21 mouse cellular contexts compared by ENCODE assay signal in genomic region chr9:121218636-121219035, GRCm38 (mm10). TPM values are rescaled to one million over a fixed set of nuclear protein-coding genes. Genes with fewer than 3 reads are reported as not detected.
DNase-seq lines count a peak whose midpoint lies in the region; ATAC-seq and TF ChIP-seq lines count a peak whose summit lies in the region.
"Had no signal": no experiment of that assay in that cellular context is flagged by ENCODE, and none has a peak within 500 bp of the region (broad histone marks: within the 10 kb centered on the region; RNA-seq: fewer than 3 reads in every experiment).

No protein-coding gene starts in this region.

- peak; percentile 41; the same call in 1 of the 2 replicates for ATAC-seq in heart, embryonic 16.5 days (replicated peaks; ENCODE audit: extremely low read depth, insufficient read depth, low FRiP score)
- ATAC-seq in liver, postnatal 0 days = no peak
- ATAC-seq in liver, embryonic 12.5 days = no peak
- no peak for ATAC-seq in megakaryocyte-erythroid progenitor cell, adult 5-6 weeks (replicated peaks; ENCODE audit: low FRiP score, low TSS enrichment, poor library complexity, severe bottlenecking)
- ATAC-seq: forebrain, embryonic 15.5 days had no signal

- H3K4me1 ChIP-seq in heart, embryonic 16.5 days (ENCODE audit: control insufficient read depth, insufficient read depth, low read length) = no peaks in the 10 kb centered on the region
- H3K4me1 ChIP-seq in liver, postnatal 0 days (ENCODE audit: insufficient read depth) = no peaks in the 10 kb centered on the region
- H3K4me1 ChIP-seq in liver, embryonic 12.5 days = no peaks in the 10 kb centered on the region
- H3K4me1 ChIP-seq in ES-E14 (ENCODE audit: control insufficient read depth in 2 of 2, insufficient read depth in 2 of 2, low read length in 2 of 2, poor library complexity in 1 of 2) = peaks cover 0 to 9% of the 10 kb centered on the region in 2 experiments; a peak in 1 of 4 replicates
- H3K4me1 ChIP-seq in limb, embryonic 10.5 days = peaks cover 3% of the 10 kb centered on the region; the same call in 1 of the 2 replicates
- H3K4me1 ChIP-seq: forebrain, embryonic 15.5 days; liver, embryonic 13.5 days; lung, embryonic 15.5 days; neural tube, embryonic 13.5 days had no signal

- no peaks in the 10 kb centered on the region for H3K36me3 ChIP-seq in heart, embryonic 16.5 days (ENCODE audit: control insufficient read depth, insufficient read depth)
- no peaks in the 10 kb centered on the region for H3K36me3 ChIP-seq in liver, postnatal 0 days (replicated peaks; ENCODE audit: insufficient read depth, low read length)
- H3K36me3 ChIP-seq in liver, embryonic 12.5 days = no peaks in the 10 kb centered on the region
- no peaks in the 10 kb centered on the region for H3K36me3 ChIP-seq in ES-E14 (ENCODE audit: control insufficient read depth, insufficient read depth, low read length, poor library complexity, severe bottlenecking)
- no peaks in the 10 kb centered on the region for H3K36me3 ChIP-seq in limb, embryonic 10.5 days
- H3K36me3 ChIP-seq: forebrain, embryonic 15.5 days; liver, embryonic 13.5 days; lung, embryonic 15.5 days; neural tube, embryonic 13.5 days had no signal

- no peak overlapping the region for H3K4me2 ChIP-seq in heart, embryonic 16.5 days (ENCODE audit: low read depth, low read length)
- H3K4me2 ChIP-seq in liver, postnatal 0 days (ENCODE audit: low read depth, low read length) = no peak overlapping the region
- H3K4me2 ChIP-seq in liver, embryonic 12.5 days = no peak overlapping the region
- H3K4me2 ChIP-seq: forebrain, embryonic 15.5 days; liver, embryonic 13.5 days; lung, embryonic 15.5 days; midbrain, embryonic 11.5 days; neural tube, embryonic 13.5 days had no signal

- H3K27ac ChIP-seq in heart, embryonic 16.5 days (ENCODE audit: low read length) = no peak overlapping the region
- H3K27ac ChIP-seq in liver, postnatal 0 days (ENCODE audit: low read depth) = no peak overlapping the region
- H3K27ac ChIP-seq in liver, embryonic 12.5 days = no peak overlapping the region
- H3K27ac ChIP-seq in ES-E14 (ENCODE audit: insufficient read depth, low read depth, low read length, poor library complexity, severe bottlenecking) = no peak overlapping the region
- H3K27ac ChIP-seq in limb, embryonic 10.5 days = no peak overlapping the region
- H3K27ac ChIP-seq: forebrain, embryonic 15.5 days; liver, embryonic 13.5 days; lung, embryonic 15.5 days; neural tube, embryonic 13.5 days had no signal

- in situ Hi-C loops in ES-E14 (cut with MboI; ENCODE audit: low sequenced_read_pairs in 2 of 2, unreplicated experiment in 2 of 2) = no loop called here

- TF ChIP-seq CTCF in liver, postnatal 0 days (IDR thresholded peaks at IDR 0.05; ENCODE audit: low read depth) = no peak

- no peak for DNase-seq in heart, adult 18-20 months
- peak; percentile 9 for DNase-seq in liver, postnatal 0 days
- DNase-seq in ES-E14 (ENCODE audit: low read depth, low spot score) = peak; percentile 53
- peak; percentile 23 for DNase-seq in limb, embryonic 10.5 days (ENCODE audit: low spot score)
- DNase-seq: adrenal gland, postnatal 36 days; B cell, adult 2 months; cerebellum, adult 18-20 months; cerebellum, postnatal 36 days; gastrocnemius, postnatal 14 days; kidney, adult 8-10 months; kidney, postnatal 14 days; liver, embryonic 13.5 days; spleen, adult 18-20 months; thymus, adult 2 months had no signal

- H3K27me3 ChIP-seq in heart, embryonic 16.5 days (ENCODE audit: control insufficient read depth, insufficient read depth, low read length) = no peaks in the 10 kb centered on the region
- H3K27me3 ChIP-seq in liver, postnatal 0 days (ENCODE audit: insufficient read depth, low read length) = no peaks in the 10 kb centered on the region
- H3K27me3 ChIP-seq in liver, embryonic 12.5 days (replicated peaks) = no peaks in the 10 kb centered on the region
- H3K27me3 ChIP-seq in limb, embryonic 10.5 days (ENCODE audit: low read depth, poor library complexity, severe bottlenecking) = no peaks in the 10 kb centered on the region
- H3K27me3 ChIP-seq: forebrain, embryonic 15.5 days; liver, embryonic 13.5 days; lung, embryonic 15.5 days; neural tube, embryonic 13.5 days had no signal

- WGBS in heart, embryonic 16.5 days = 66% methylated on average over 11 of the region's 11 CpGs
- 77% methylated on average over 11 of the region's 11 CpGs for WGBS in liver, postnatal 0 days (ENCODE audit: insufficient replicate concordance)
- 71% methylated on average over 11 of the region's 11 CpGs for WGBS in liver, embryonic 12.5 days (ENCODE audit: insufficient replicate concordance)
- 87% methylated on average over 11 of the region's 11 CpGs for WGBS in limb, embryonic 10.5 days

- H3K9me3 ChIP-seq in heart, embryonic 16.5 days (replicated peaks; ENCODE audit: control insufficient read depth, low read length) = 0 out of 2 replicates have a peak, but pooled peaks cover 2% of the 10 kb centered on the region
- H3K9me3 ChIP-seq in liver, postnatal 0 days (ENCODE audit: low read length) = no peaks in the 10 kb centered on the region
- 0 out of 2 replicates have a peak, but pooled peaks cover 7% of the 10 kb centered on the region for H3K9me3 ChIP-seq in liver, embryonic 12.5 days (replicated peaks)
- no peaks in the 10 kb centered on the region for H3K9me3 ChIP-seq in ES-E14 (ENCODE audit: control insufficient read depth, insufficient read depth, low read depth, low read length)
- no peaks in the 10 kb centered on the region for H3K9me3 ChIP-seq in limb, embryonic 10.5 days (replicated peaks)
- H3K9me3 ChIP-seq: forebrain, embryonic 15.5 days; liver, embryonic 13.5 days; lung, embryonic 15.5 days; neural tube, embryonic 13.5 days had no signal

- TF ChIP-seq EP300 in liver, postnatal 0 days (IDR thresholded peaks at IDR 0.05; ENCODE audit: low read depth) = no peak

- no peak overlapping the region for H3K4me3 ChIP-seq in heart, embryonic 16.5 days (ENCODE audit: low read length)
- no peak overlapping the region for H3K4me3 ChIP-seq in liver, postnatal 0 days (ENCODE audit: low read depth, low read length)
- H3K4me3 ChIP-seq in liver, embryonic 12.5 days = no peak overlapping the region
- H3K4me3 ChIP-seq in ES-E14 (ENCODE audit: insufficient read depth in 1 of 2, low read depth in 1 of 2, low read length in 2 of 2, poor library complexity in 1 of 2, severe bottlenecking in 1 of 2) = peak overlapping the region in 1 of 2 experiments; percentile 37; a peak in 2 of 4 replicates
- H3K4me3 ChIP-seq in limb, embryonic 10.5 days = no peak overlapping the region
- H3K4me3 ChIP-seq: forebrain, embryonic 15.5 days; liver, embryonic 13.5 days; lung, embryonic 15.5 days; neural tube, embryonic 13.5 days had no signal

- H3K9ac ChIP-seq in heart, embryonic 16.5 days (ENCODE audit: low read length) = no peak overlapping the region
- no peak overlapping the region for H3K9ac ChIP-seq in liver, postnatal 0 days (replicated peaks)
- no peak overlapping the region for H3K9ac ChIP-seq in liver, embryonic 12.5 days
- H3K9ac ChIP-seq in ES-E14 (ENCODE audit: insufficient read depth, low read depth, low read length, poor library complexity, severe bottlenecking) = no peak overlapping the region
- H3K9ac ChIP-seq: forebrain, embryonic 15.5 days; liver, embryonic 13.5 days; lung, embryonic 15.5 days; neural tube, embryonic 13.5 days had no signal

TF ChIP-seq in ES-E14, 5 proteins besides CTCF, POLR2A, EP300 and RAD21:
- TF ChIP-seq CHD2 (IDR thresholded peaks at IDR 0.05; ENCODE audit: low read depth, low read length) (no peak), ZNF384 (IDR thresholded peaks at IDR 0.05; ENCODE audit: low read depth, low read length) (no peak), MAFK (IDR thresholded peaks at IDR 0.05; ENCODE audit: insufficient read depth, low read depth, low read length) (no peak), ZC3H11A (IDR thresholded peaks at IDR 0.05; ENCODE audit: borderline replicate concordance, low read depth, low read length) (no peak), HCFC1 (IDR thresholded peaks at IDR 0.05; ENCODE audit: borderline replicate concordance, insufficient read depth, low read length) (no peak)
TF ChIP-seq in ES-E14: peak in this region for 0.

RNA-seq across cellular contexts. Expression of gene Ulk4, which starts 58.4 kb away (rescaled TPM):
- 86.4 and 105 TPM in 2 replicates for polyA plus RNA-seq in heart, embryonic 16.5 days (2015; fragmentation: Nextera tagmentation; extraction: Ambion mirVana)
- total RNA-seq in heart, adult 18-20 months (2021) = under 1 TPM; 0.22 to 0.46 TPM
- polyA plus RNA-seq in liver, postnatal 0 days (2015; fragmentation: Nextera tagmentation; extraction: Ambion mirVana) = 23.2 and 25.4 TPM in 2 replicates
- 50.8 and 52.6 TPM in 2 replicates for polyA plus RNA-seq in liver, embryonic 12.5 days (2016; fragmentation: Nextera tagmentation; extraction: Ambion mirVana)
- total RNA-seq in ES-E14 (2012; rRNA removed) = 25.7 and 31.5 TPM in 2 replicates
- 119 and 140 TPM in 2 replicates for polyA plus RNA-seq in limb, embryonic 10.5 days (2016; fragmentation: Nextera tagmentation; extraction: Ambion mirVana)
- total RNA-seq in megakaryocyte-erythroid progenitor cell, adult 5-6 weeks (2014; fragmentation: Nextera tagmentation) = 0.24 and 1.1 TPM in 2 replicates
- total RNA-seq in megakaryocyte-erythroid progenitor cell, adult 5-6 weeks (2017) = 2.0 and 2.7 TPM in 2 replicates

Comparison
In these comparisons a context has a peak if more than half of its experiments do, and no peak if none do; other contexts are left out.
1. DNase-seq: peak in liver, postnatal 0 days (single experiment), ES-E14 (single experiment) and limb, embryonic 10.5 days (single experiment); none in heart, adult 18-20 months (0 of 2).